In genomic region chr17:79393886-79394285, GRCm38 (mm10) we compare ENCODE assay signal across 13 mouse cellular contexts.
"Had no signal": no experiment of that assay in that cellular context is flagged by ENCODE, and none has a peak within 500 bp of the region (broad histone marks: within the 10 kb centered on the region; RNA-seq: fewer than 3 reads in every experiment).

No protein-coding gene starts in this region.

- ATAC-seq: intestine, embryonic 16.5 days; midbrain, embryonic 13.5 days had no signal

- H3K4me1 ChIP-seq: kidney, embryonic 15.5 days; limb, embryonic 10.5 days; liver, embryonic 15.5 days; midbrain, embryonic 13.5 days had no signal

- H3K9ac ChIP-seq: kidney, embryonic 15.5 days; liver, embryonic 15.5 days; lung, embryonic 14.5 days; midbrain, embryonic 13.5 days had no signal

- H3K9me3 ChIP-seq: kidney, embryonic 15.5 days; limb, embryonic 10.5 days; liver, embryonic 15.5 days; midbrain, embryonic 13.5 days had no signal

- H3K4me3 ChIP-seq: kidney, embryonic 15.5 days; left cerebral cortex, adult 2 months; limb, embryonic 10.5 days; liver, embryonic 15.5 days; midbrain, embryonic 13.5 days had no signal

- H3K27me3 ChIP-seq: kidney, embryonic 15.5 days; midbrain, embryonic 13.5 days had no signal

- DNase-seq: kidney, adult 2 months; kidney, postnatal 14 days; lung, embryonic 14.5 days; right cerebral cortex, adult 18-20 months; right cerebral cortex, postnatal 25 days; thymus, postnatal 4 days had no signal

- H3K36me3 ChIP-seq: kidney, embryonic 15.5 days; limb, embryonic 10.5 days; liver, embryonic 15.5 days; midbrain, embryonic 13.5 days had no signal

- H3K27ac ChIP-seq: kidney, embryonic 15.5 days; left cerebral cortex, adult 2 months; limb, embryonic 10.5 days; liver, embryonic 15.5 days; midbrain, embryonic 13.5 days had no signal

- H3K4me2 ChIP-seq: kidney, embryonic 15.5 days; liver, embryonic 11.5 days; liver, embryonic 15.5 days; lung, embryonic 14.5 days; midbrain, embryonic 13.5 days had no signal
